In the genomic region with DNA sequence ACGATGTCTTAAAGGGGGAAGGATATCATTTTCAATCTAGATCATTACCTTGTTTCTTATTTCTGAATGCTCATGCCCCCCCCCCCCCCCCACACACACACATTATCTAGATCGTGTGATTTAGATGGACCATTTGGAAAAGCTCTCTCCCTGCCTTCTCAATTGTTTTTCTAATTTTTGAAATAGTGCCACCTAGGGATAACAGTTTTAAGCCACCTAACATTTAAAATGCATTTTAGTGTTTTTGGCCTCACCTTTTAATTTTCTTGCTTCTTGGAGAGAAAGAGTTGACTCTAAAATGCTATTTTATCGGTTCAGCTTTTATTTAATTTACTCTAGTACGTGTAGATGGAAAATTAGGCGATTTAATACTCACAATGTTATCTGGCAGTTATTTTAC, we compare ENCODE assay signal across 26 mouse cellular contexts.
A peak's percentile ranks its signal among the peaks of the same experiment; 100 is the strongest.
DNase-seq lines count a peak whose midpoint lies in the region; ATAC-seq and TF ChIP-seq lines count a peak whose summit lies in the region.
"Had no signal": no experiment of that assay in that cellular context is flagged by ENCODE, and none has a peak within 500 bp of the region (broad histone marks: within the 10 kb centered on the region; RNA-seq: fewer than 3 reads in every experiment).

No protein-coding gene starts in this region.

- no peaks in the 10 kb centered on the region for H3K27me3 ChIP-seq in kidney, embryonic 16.5 days (ENCODE audit: insufficient read depth, low read length)
- H3K27me3 ChIP-seq in lung, postnatal 0 days (replicated peaks; ENCODE audit: insufficient read depth, low read length), result no peaks in the 10 kb centered on the region
- no peaks in the 10 kb centered on the region for H3K27me3 ChIP-seq in stomach, postnatal 0 days (ENCODE audit: control insufficient read depth, insufficient read depth, low read length)
- no peaks in the 10 kb centered on the region for H3K27me3 ChIP-seq in hindbrain, embryonic 13.5 days
- H3K27me3 ChIP-seq: embryonic facial prominence, embryonic 15.5 days; forebrain, embryonic 12.5 days; hindbrain, embryonic 12.5 days; limb, embryonic 15.5 days; liver, embryonic 13.5 days; neural tube, embryonic 13.5 days had no signal

- H3K36me3 ChIP-seq in kidney, embryonic 16.5 days (ENCODE audit: insufficient read depth, low read length), result no peaks in the 10 kb centered on the region
- no peaks in the 10 kb centered on the region for H3K36me3 ChIP-seq in lung, postnatal 0 days (ENCODE audit: insufficient read depth, low read length)
- H3K36me3 ChIP-seq in stomach, postnatal 0 days (ENCODE audit: control insufficient read depth, insufficient read depth, low read length), result no peaks in the 10 kb centered on the region
- no peaks in the 10 kb centered on the region for H3K36me3 ChIP-seq in hindbrain, embryonic 13.5 days
- H3K36me3 ChIP-seq: embryonic facial prominence, embryonic 10.5 days; embryonic facial prominence, embryonic 15.5 days; forebrain, embryonic 12.5 days; hindbrain, embryonic 12.5 days; limb, embryonic 10.5 days; limb, embryonic 15.5 days; liver, embryonic 13.5 days; neural tube, embryonic 13.5 days had no signal

- TF ChIP-seq CTCF in gastrocnemius, adult 2 months (IDR thresholded peaks at IDR 0.05), result peak; percentile 14; the same call in 1 of the 2 replicates
- TF ChIP-seq CTCF in lung, postnatal 0 days (IDR thresholded peaks at IDR 0.05), result peak; percentile 12
- peak; percentile 45 for TF ChIP-seq CTCF in stomach, postnatal 0 days (IDR thresholded peaks at IDR 0.05; ENCODE audit: low read depth)

- H3K9me3 ChIP-seq in kidney, embryonic 16.5 days (ENCODE audit: low read length), result no peaks in the 10 kb centered on the region
- no peaks in the 10 kb centered on the region for H3K9me3 ChIP-seq in lung, postnatal 0 days (ENCODE audit: low read length)
- H3K9me3 ChIP-seq in stomach, postnatal 0 days (ENCODE audit: control insufficient read depth, low read length), result no peaks in the 10 kb centered on the region
- H3K9me3 ChIP-seq in hindbrain, embryonic 13.5 days, result no peaks in the 10 kb centered on the region
- H3K9me3 ChIP-seq: embryonic facial prominence, embryonic 10.5 days; embryonic facial prominence, embryonic 15.5 days; forebrain, embryonic 12.5 days; hindbrain, embryonic 12.5 days; limb, embryonic 10.5 days; limb, embryonic 15.5 days; liver, embryonic 13.5 days; neural tube, embryonic 13.5 days had no signal

- no peak overlapping the region for H3K9ac ChIP-seq in kidney, embryonic 16.5 days (replicated peaks; ENCODE audit: low read length)
- no peak overlapping the region for H3K9ac ChIP-seq in lung, postnatal 0 days (replicated peaks; ENCODE audit: low read depth)
- no peak overlapping the region for H3K9ac ChIP-seq in stomach, postnatal 0 days (ENCODE audit: low read length)
- no peak overlapping the region for H3K9ac ChIP-seq in hindbrain, embryonic 13.5 days
- H3K9ac ChIP-seq: embryonic facial prominence, embryonic 15.5 days; forebrain, embryonic 12.5 days; hindbrain, embryonic 12.5 days; limb, embryonic 15.5 days; liver, embryonic 13.5 days; neural tube, embryonic 13.5 days had no signal

- ATAC-seq in kidney, embryonic 16.5 days (ENCODE audit: low FRiP score, low TSS enrichment), result no peak
- ATAC-seq in lung, postnatal 0 days, result no peak
- ATAC-seq in stomach, postnatal 0 days (ENCODE audit: low FRiP score, low TSS enrichment), result no peak
- no peak for ATAC-seq in hindbrain, embryonic 13.5 days (ENCODE audit: low FRiP score)
- ATAC-seq: activated CD4-positive, CD25-positive, alpha-beta regulatory T cell, adult 4 months had no signal

- TF ChIP-seq EP300 in lung, postnatal 0 days (IDR thresholded peaks at IDR 0.05), result no peak
- TF ChIP-seq EP300 in stomach, postnatal 0 days (optimal IDR thresholded peaks at IDR 0.05), result no peak

- intact Hi-C loops in gastrocnemius, adult 2 months (cut with DNase I), result no loop called here

- 51% methylated on average over 5 of the region's 5 CpGs for WGBS in kidney, embryonic 16.5 days
- 63% methylated on average over 5 of the region's 5 CpGs for WGBS in lung, postnatal 0 days
- 65% methylated on average over 5 of the region's 5 CpGs for WGBS in stomach, postnatal 0 days
- WGBS in hindbrain, embryonic 13.5 days, result 71% methylated on average over 5 of the region's 5 CpGs

- no peak overlapping the region for H3K27ac ChIP-seq in gastrocnemius, adult 2 months
- no peak overlapping the region for H3K27ac ChIP-seq in kidney, embryonic 16.5 days (ENCODE audit: low read length)
- no peak overlapping the region for H3K27ac ChIP-seq in lung, postnatal 0 days (ENCODE audit: low read length)
- no peak overlapping the region for H3K27ac ChIP-seq in stomach, postnatal 0 days (replicated peaks)
- H3K27ac ChIP-seq in hindbrain, embryonic 13.5 days, result no peak overlapping the region
- H3K27ac ChIP-seq: embryonic facial prominence, embryonic 10.5 days; embryonic facial prominence, embryonic 15.5 days; forebrain, embryonic 12.5 days; hindbrain, embryonic 12.5 days; limb, embryonic 10.5 days; limb, embryonic 15.5 days; liver, embryonic 13.5 days; neural tube, embryonic 13.5 days had no signal

- DNase-seq in gastrocnemius, adult 2 months, result no peak
- no peak for DNase-seq in gastrocnemius, postnatal 10 days
- no peak for DNase-seq in kidney, postnatal 4 days
- DNase-seq in lung, postnatal 0 days (ENCODE audit: low spot score), result peak; percentile 38
- no peak for DNase-seq in lung, postnatal 14 days
- no peak for DNase-seq in stomach, postnatal 0 days (ENCODE audit: low spot score)
- DNase-seq: adrenal gland, adult 8-10 months; cerebellum, adult 2 months; gastrocnemius, postnatal 36 days; heart, adult 18-20 months; kidney, adult 18-20 months; kidney, postnatal 14 days; liver, embryonic 13.5 days; lung, adult 18-20 months; lung, postnatal 36 days had no signal

- no peak overlapping the region for H3K4me3 ChIP-seq in gastrocnemius, adult 2 months
- no peak overlapping the region for H3K4me3 ChIP-seq in kidney, embryonic 16.5 days (ENCODE audit: low read length)
- H3K4me3 ChIP-seq in lung, postnatal 0 days (ENCODE audit: low read depth, low read length), result no peak overlapping the region
- no peak overlapping the region for H3K4me3 ChIP-seq in stomach, postnatal 0 days (ENCODE audit: low read depth, low read length)
- no peak overlapping the region for H3K4me3 ChIP-seq in hindbrain, embryonic 13.5 days
- H3K4me3 ChIP-seq: embryonic facial prominence, embryonic 10.5 days; embryonic facial prominence, embryonic 15.5 days; forebrain, embryonic 12.5 days; hindbrain, embryonic 12.5 days; limb, embryonic 10.5 days; limb, embryonic 15.5 days; liver, embryonic 13.5 days; neural tube, embryonic 13.5 days had no signal

- peaks cover 33% of the 10 kb centered on the region for H3K4me1 ChIP-seq in kidney, embryonic 16.5 days (ENCODE audit: insufficient read depth, low read length)
- no peaks in the 10 kb centered on the region for H3K4me1 ChIP-seq in lung, postnatal 0 days (ENCODE audit: insufficient read depth, low read depth, low read length)
- no peaks in the 10 kb centered on the region; the same call in 1 of the 2 replicates for H3K4me1 ChIP-seq in stomach, postnatal 0 days (replicated peaks; ENCODE audit: control insufficient read depth, insufficient read depth)
- peaks cover 45% of the 10 kb centered on the region for H3K4me1 ChIP-seq in hindbrain, embryonic 13.5 days (replicated peaks)
- H3K4me1 ChIP-seq: liver, embryonic 13.5 days had no signal

- 0 out of 2 replicates have a peak overlapping the region, but pooled peaks have one; percentile 4 for H3K4me2 ChIP-seq in kidney, embryonic 16.5 days (replicated peaks; ENCODE audit: low read depth, low read length)
- H3K4me2 ChIP-seq in lung, postnatal 0 days (replicated peaks; ENCODE audit: low read depth, low read length), result no peak overlapping the region
- H3K4me2 ChIP-seq in stomach, postnatal 0 days (replicated peaks; ENCODE audit: low read depth), result no peak overlapping the region
- no peak overlapping the region for H3K4me2 ChIP-seq in hindbrain, embryonic 13.5 days
- H3K4me2 ChIP-seq: embryonic facial prominence, embryonic 15.5 days; forebrain, embryonic 12.5 days; hindbrain, embryonic 12.5 days; limb, embryonic 15.5 days; liver, embryonic 13.5 days; midbrain, embryonic 11.5 days; neural tube, embryonic 13.5 days had no signal
